In the genomic region with DNA sequence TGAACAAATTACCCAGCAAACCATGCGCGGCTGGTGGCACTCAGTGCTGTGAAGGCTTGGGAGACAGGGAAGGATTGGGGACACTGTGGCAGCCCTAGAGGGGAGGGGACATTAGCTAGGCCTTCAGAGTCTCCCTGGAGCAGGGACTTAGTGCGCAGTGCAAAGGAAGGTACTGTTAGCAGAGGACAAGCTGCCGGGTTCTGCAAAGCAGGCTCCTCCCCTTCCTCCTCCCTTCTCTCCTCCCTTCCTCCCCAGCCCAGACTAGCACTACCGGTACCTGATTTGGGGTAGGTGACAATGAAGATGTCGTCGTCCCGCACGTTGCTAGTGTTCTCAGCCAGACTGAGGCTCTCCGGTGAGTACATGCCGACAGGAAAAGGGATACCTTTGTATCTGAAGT, we compare ENCODE assay signal across 9 mouse cellular contexts. TPM values are rescaled to one million over a fixed set of nuclear protein-coding genes. Genes with fewer than 3 reads are reported as not detected.
DNase-seq lines count a peak whose midpoint lies in the region; ATAC-seq and TF ChIP-seq lines count a peak whose summit lies in the region.
"Had no signal": no experiment of that assay in that cellular context is flagged by ENCODE, and none has a peak within 500 bp of the region (broad histone marks: within the 10 kb centered on the region; RNA-seq: fewer than 3 reads in every experiment).

No protein-coding gene starts in this region.

- no peaks in the 10 kb centered on the region for H3K36me3 ChIP-seq in hindbrain, embryonic 13.5 days
- H3K36me3 ChIP-seq in macrophage (ENCODE audit: inconsistent target): no peaks in the 10 kb centered on the region

- H3K9me3 ChIP-seq in hindbrain, embryonic 13.5 days: no peaks in the 10 kb centered on the region

- peak overlapping the region; percentile 88 for H3K27ac ChIP-seq in layer of hippocampus, adult 2 months
- H3K27ac ChIP-seq in brown adipose tissue, adult 24 weeks (replicated peaks; ENCODE audit: low read depth, low read length): no peak overlapping the region
- no peak overlapping the region for H3K27ac ChIP-seq in hindbrain, embryonic 13.5 days
- H3K27ac ChIP-seq in macrophage: peak overlapping the region; percentile 65

- DNase-seq in layer of hippocampus, adult 2 months (ENCODE audit: low spot score in 2 of 2): peak; percentile 36 to 47
- DNase-seq in layer of hippocampus, postnatal 25 days (ENCODE audit: extremely low spot score in 1 of 2, low spot score in 1 of 2): no peak
- DNase-seq in thymus, postnatal 36 days: peak; percentile 54 to 66
- DNase-seq in gastrocnemius, postnatal 36 days: no peak
- DNase-seq in gastrocnemius, postnatal 4 days (ENCODE audit: low spot score in 2 of 2): no peak

- H3K4me1 ChIP-seq in brown adipose tissue, adult 24 weeks (ENCODE audit: control insufficient read depth, insufficient read depth, insufficient read length, low read length): no peaks in the 10 kb centered on the region
- H3K4me1 ChIP-seq in hindbrain, embryonic 13.5 days (replicated peaks): 0 out of 2 replicates have a peak, but pooled peaks cover 3% of the 10 kb centered on the region

- H3K4me2 ChIP-seq in hindbrain, embryonic 13.5 days: peak overlapping the region; percentile 23; the same call in 1 of the 2 replicates

- H3K4me3 ChIP-seq in layer of hippocampus, adult 2 months: peak overlapping the region; percentile 43
- H3K4me3 ChIP-seq in brown adipose tissue, adult 24 weeks (ENCODE audit: insufficient read depth, low read depth, low read length): peak overlapping the region; percentile 44
- H3K4me3 ChIP-seq in hindbrain, embryonic 13.5 days: no peak overlapping the region
- H3K4me3 ChIP-seq in macrophage (ENCODE audit: inconsistent target): peak overlapping the region; percentile 49

- peaks cover 19% of the 10 kb centered on the region for H3K27me3 ChIP-seq in hindbrain, embryonic 13.5 days

- TF ChIP-seq CTCF in layer of hippocampus, adult 2 months (conservative IDR thresholded peaks at IDR 0.05): no peak

- WGBS in hindbrain, embryonic 13.5 days: 33% methylated on average over 11 of the region's 11 CpGs
- 21% methylated on average over 11 of the region's 11 CpGs for WGBS in macrophage (ENCODE audit: missing documents)

- H3K79me2 ChIP-seq in macrophage (ENCODE audit: inconsistent target): no peaks in the 10 kb centered on the region

- no peak for ATAC-seq in hindbrain, embryonic 13.5 days (ENCODE audit: low FRiP score)

- intact Hi-C loops in gastrocnemius, postnatal 36 days (cut with DNase I): no loop called here

- 0 out of 2 replicates have a peak overlapping the region, but pooled peaks have one; percentile 13 for H3K9ac ChIP-seq in hindbrain, embryonic 13.5 days

RNA-seq across cellular contexts. Expression of gene Spaca4, which starts 16.2 kb away (rescaled TPM):
- total RNA-seq in layer of hippocampus, adult 2 months (2021): not detected
- total RNA-seq in layer of hippocampus, postnatal 25 days (2021): not detected
- not detected in 2 replicates for polyA plus RNA-seq in brown adipose tissue, adult 24 weeks (2012; ENCODE audit: insufficient read depth, insufficient read length, missing spikeins)
- not detected in 2 replicates for polyA plus RNA-seq in hindbrain, embryonic 13.5 days (2015; fragmentation: Nextera tagmentation; extraction: Ambion mirVana)
- not detected for total RNA-seq in macrophage (2018; cell fraction: chromatin; rRNA removed)
- total RNA-seq in macrophage (2018; cell fraction: cytosol; rRNA removed): not detected
- not detected for total RNA-seq in macrophage (2018; cell fraction: nucleus; rRNA removed)
- not detected in 3 replicates for polyA plus RNA-seq in macrophage (2018)
- total RNA-seq in gastrocnemius, postnatal 36 days (2021): not detected
- not detected for total RNA-seq in gastrocnemius, postnatal 4 days (2021)
- polyA plus RNA-seq: brain, embryonic 14.5 days had no signal

RNA-seq across cellular contexts. Expression of gene Fam83e, which starts 20.8 kb away (rescaled TPM):
- under 1 TPM; 0.27 to 0.33 TPM for total RNA-seq in layer of hippocampus, adult 2 months (2021)
- total RNA-seq in layer of hippocampus, postnatal 25 days (2021): under 1 TPM; 0.12 to 0.21 TPM
- not detected in 2 replicates for polyA plus RNA-seq in brown adipose tissue, adult 24 weeks (2012; ENCODE audit: insufficient read depth, insufficient read length, missing spikeins)
- polyA plus RNA-seq in hindbrain, embryonic 13.5 days (2015; fragmentation: Nextera tagmentation; extraction: Ambion mirVana): 0.48 and 0.83 TPM in 2 replicates
- 1 to 10 TPM in 10 of 26 experiments, under 1 TPM in 16; 0.31 to 2.5 (median 0.86) TPM for total RNA-seq in macrophage (2018; cell fraction: chromatin; rRNA removed)
- under 1 TPM in 3 of 26 experiments, not detected in 23; 0.03 to 0.11 (median 0.06) TPM for total RNA-seq in macrophage (2018; cell fraction: cytosol; rRNA removed)
- total RNA-seq in macrophage (2018; cell fraction: nucleus; rRNA removed): 1 to 10 TPM in 1 of 26 experiments, under 1 TPM in 17, not detected in 8; 0.15 to 1.6 (median 0.29) TPM
- not detected in 3 replicates for polyA plus RNA-seq in macrophage (2018)
- under 1 TPM in 1 of 2 experiments, not detected in 1; 0.10 TPM for total RNA-seq in gastrocnemius, postnatal 36 days (2021)
- under 1 TPM; 0.34 to 0.52 TPM for total RNA-seq in gastrocnemius, postnatal 4 days (2021)

RNA-seq across cellular contexts. Expression of gene Sphk2, which starts 24.0 kb away (rescaled TPM):
- 10 to 100 TPM; 32.3 to 35.8 TPM for total RNA-seq in layer of hippocampus, adult 2 months (2021)
- total RNA-seq in layer of hippocampus, postnatal 25 days (2021): 10 to 100 TPM; 33.7 to 34.7 TPM
- 9.2 and 9.9 TPM in 2 replicates for polyA plus RNA-seq in brown adipose tissue, adult 24 weeks (2012; ENCODE audit: insufficient read depth, insufficient read length, missing spikeins)
- 24.1 and 25.0 TPM in 2 replicates for polyA plus RNA-seq in hindbrain, embryonic 13.5 days (2015; fragmentation: Nextera tagmentation; extraction: Ambion mirVana)
- total RNA-seq in macrophage (2018; cell fraction: chromatin; rRNA removed): 10 to 100 TPM; 15.7 to 99.3 (median 64.0) TPM
- 100 to 1,000 TPM in 2 of 26 experiments, 10 to 100 TPM in 24; 25.4 to 107 (median 74.2) TPM for total RNA-seq in macrophage (2018; cell fraction: cytosol; rRNA removed)
- total RNA-seq in macrophage (2018; cell fraction: nucleus; rRNA removed): 100 to 1,000 TPM in 6 of 26 experiments, 10 to 100 TPM in 20; 24.7 to 132 (median 74.8) TPM
- 47.1 to 55.5 TPM (median 51.5 TPM) in 3 replicates for polyA plus RNA-seq in macrophage (2018)
- total RNA-seq in gastrocnemius, postnatal 36 days (2021): 10 to 100 TPM; 12.2 to 12.7 TPM
- total RNA-seq in gastrocnemius, postnatal 4 days (2021): 10 to 100 TPM; 17.4 to 17.9 TPM

RNA-seq across cellular contexts. Expression of gene Rpl18, which starts 26.5 kb away (rescaled TPM):
- total RNA-seq in layer of hippocampus, adult 2 months (2021): 100 to 1,000 TPM; 342 to 353 TPM
- total RNA-seq in layer of hippocampus, postnatal 25 days (2021): 100 to 1,000 TPM; 342 to 393 TPM
- 445 and 504 TPM in 2 replicates for polyA plus RNA-seq in brown adipose tissue, adult 24 weeks (2012; ENCODE audit: insufficient read depth, insufficient read length, missing spikeins)
- polyA plus RNA-seq in hindbrain, embryonic 13.5 days (2015; fragmentation: Nextera tagmentation; extraction: Ambion mirVana): 626 and 633 TPM in 2 replicates
- 100 to 1,000 TPM in 1 of 26 experiments, 10 to 100 TPM in 25; 14.5 to 193 (median 57.8) TPM for total RNA-seq in macrophage (2018; cell fraction: chromatin; rRNA removed)
- total RNA-seq in macrophage (2018; cell fraction: cytosol; rRNA removed): 100 to 1,000 TPM; 451 to 985 (median 613) TPM
- total RNA-seq in macrophage (2018; cell fraction: nucleus; rRNA removed): 100 to 1,000 TPM in 23 of 26 experiments, 10 to 100 TPM in 3; 87.1 to 264 (median 134) TPM
- polyA plus RNA-seq in macrophage (2018): 290 to 1,003 TPM (median 791 TPM) in 3 replicates
- 100 to 1,000 TPM; 396 to 453 TPM for total RNA-seq in gastrocnemius, postnatal 36 days (2021)
- total RNA-seq in gastrocnemius, postnatal 4 days (2021): 1,000 to 10,000 TPM in 1 of 2 experiments, 100 to 1,000 TPM in 1; 1,000 to 1,132 TPM

RNA-seq across cellular contexts. Expression of gene Dbp, which starts 36.9 kb away (rescaled TPM):
- 10 to 100 TPM; 69.2 to 72.8 TPM for total RNA-seq in layer of hippocampus, adult 2 months (2021)
- 10 to 100 TPM; 65.3 to 80.4 TPM for total RNA-seq in layer of hippocampus, postnatal 25 days (2021)
- polyA plus RNA-seq in brown adipose tissue, adult 24 weeks (2012; ENCODE audit: insufficient read depth, insufficient read length, missing spikeins): 23.3 and 31.5 TPM in 2 replicates
- 2.9 and 3.6 TPM in 2 replicates for polyA plus RNA-seq in hindbrain, embryonic 13.5 days (2015; fragmentation: Nextera tagmentation; extraction: Ambion mirVana)
- 100 to 1,000 TPM in 1 of 26 experiments, 10 to 100 TPM in 14, 1 to 10 TPM in 11; 1.4 to 103 (median 15.7) TPM for total RNA-seq in macrophage (2018; cell fraction: chromatin; rRNA removed)
- total RNA-seq in macrophage (2018; cell fraction: cytosol; rRNA removed): 10 to 100 TPM; 20.2 to 85.8 (median 49.5) TPM
- total RNA-seq in macrophage (2018; cell fraction: nucleus; rRNA removed): 10 to 100 TPM in 21 of 26 experiments, 1 to 10 TPM in 5; 5.0 to 96.3 (median 19.0) TPM
- polyA plus RNA-seq in macrophage (2018): 11.3 to 58.2 TPM (median 52.9 TPM) in 3 replicates
- 100 to 1,000 TPM in 1 of 2 experiments, 10 to 100 TPM in 1; 52.8 to 118 TPM for total RNA-seq in gastrocnemius, postnatal 36 days (2021)
- total RNA-seq in gastrocnemius, postnatal 4 days (2021): 10 to 100 TPM; 22.1 to 26.9 TPM

Comparison
In these comparisons a context has a peak if more than half of its experiments do, and no peak if none do; other contexts are left out.
1. DNase-seq: peak in layer of hippocampus, adult 2 months (2 of 2) and thymus, postnatal 36 days (2 of 2); none in layer of hippocampus, postnatal 25 days (0 of 2), gastrocnemius, postnatal 36 days (0 of 2) and gastrocnemius, postnatal 4 days (0 of 2).
2. H3K27ac ChIP-seq: peak in layer of hippocampus, adult 2 months (single experiment) and macrophage (single experiment); none in brown adipose tissue, adult 24 weeks (single experiment) and hindbrain, embryonic 13.5 days (single experiment).